Mouse (Mus musculus) retina, postnatal 1 day (tissue): ENCODE data around the gene Cfap43.
A peak's percentile ranks its signal among the peaks of the same experiment; 100 is the strongest.

Experiments
- DNase-seq: peaks from one replicate; pipeline ENCODE4 v3.0.0-alpha.2; 2012

Gene Cfap43

GRCm38 (mm10) chr19:47780972-47781371 is 138.1 kb downstream of the Cfap43 start:
- no peak for DNase-seq

GRCm38 (mm10) chr19:47780145-47780544 is 138.9 kb downstream of the Cfap43 start:
- no peak for DNase-seq

GRCm38 (mm10) chr19:47777847-47778246 is 141.2 kb downstream of the Cfap43 start:
- no peak for DNase-seq

- no peak for DNase-seq
These were observed 163.5 kb downstream of the Cfap43 start for GRCm38 (mm10) chr19:47755625-47756024.

- no peak for DNase-seq
These were observed 164.2 kb downstream of the Cfap43 start for GRCm38 (mm10) chr19:47754931-47755330.

- DNase-seq, result no peak
These were observed 165.2 kb downstream of the Cfap43 start for GRCm38 (mm10) chr19:47753921-47754320.

GRCm38 (mm10) chr19:47752456-47752855 is 166.6 kb downstream of the Cfap43 start:
- no peak for DNase-seq

- DNase-seq, result peak; percentile 48
These were observed 168.7 kb downstream of the Cfap43 start for GRCm38 (mm10) chr19:47750391-47750790.

GRCm38 (mm10) chr19:47748950-47749349 is 170.1 kb downstream of the Cfap43 start:
- peak; percentile 17 for DNase-seq

GRCm38 (mm10) chr19:47747072-47747471 is 172.0 kb downstream of the Cfap43 start:
- DNase-seq, result no peak

GRCm38 (mm10) chr19:47731931-47732330 is 187.2 kb downstream of the Cfap43 start:
- peak; percentile 86 for DNase-seq

GRCm38 (mm10) chr19:47731071-47731881 is 187.8 kb downstream of the Cfap43 start, which contains the start of gene Sfr1:
TSS of gene Sfr1 (plus strand) at chr19:47731682.
- DNase-seq, result peak; percentile 99

- peak; percentile 94 for DNase-seq
These were observed 188.4 kb downstream of the Cfap43 start for GRCm38 (mm10) chr19:47730691-47731070.

GRCm38 (mm10) chr19:47725643-47726140 is 193.4 kb downstream of the Cfap43 start:
- DNase-seq, result no peak

- DNase-seq, result no peak
These were observed 194.2 kb downstream of the Cfap43 start for GRCm38 (mm10) chr19:47724903-47725302.

GRCm38 (mm10) chr19:47722471-47722870 is 196.6 kb downstream of the Cfap43 start:
- DNase-seq, result no peak

- DNase-seq, result no peak
These were observed 199.9 kb downstream of the Cfap43 start for GRCm38 (mm10) chr19:47719147-47719546.

- no peak for DNase-seq
These were observed 202.9 kb downstream of the Cfap43 start for GRCm38 (mm10) chr19:47716144-47716543.

- no peak for DNase-seq
These were observed 205.6 kb downstream of the Cfap43 start for GRCm38 (mm10) chr19:47713457-47713856.

GRCm38 (mm10) chr19:47710376-47710775 is 208.7 kb downstream of the Cfap43 start:
- no peak for DNase-seq

- no peak for DNase-seq
These were observed 213.2 kb downstream of the Cfap43 start for GRCm38 (mm10) chr19:47705772-47706309.

GRCm38 (mm10) chr19:47705080-47705771 is 213.9 kb downstream of the Cfap43 start:
- no peak for DNase-seq

GRCm38 (mm10) chr19:47700509-47700908 is 218.6 kb downstream of the Cfap43 start:
- DNase-seq, result no peak

GRCm38 (mm10) chr19:47699743-47700142 is 219.3 kb downstream of the Cfap43 start:
- no peak for DNase-seq
